Mouse (Mus musculus): Measurements from ENCODE around the gene Abca4.

The Abca4 gene

GRCm38 (mm10) chr3:122109461-122109860 lies 65.2 kb downstream of the Abca4 start:
- DNase-seq (ENCODE audit: low spot score), result no peak

DNA sequence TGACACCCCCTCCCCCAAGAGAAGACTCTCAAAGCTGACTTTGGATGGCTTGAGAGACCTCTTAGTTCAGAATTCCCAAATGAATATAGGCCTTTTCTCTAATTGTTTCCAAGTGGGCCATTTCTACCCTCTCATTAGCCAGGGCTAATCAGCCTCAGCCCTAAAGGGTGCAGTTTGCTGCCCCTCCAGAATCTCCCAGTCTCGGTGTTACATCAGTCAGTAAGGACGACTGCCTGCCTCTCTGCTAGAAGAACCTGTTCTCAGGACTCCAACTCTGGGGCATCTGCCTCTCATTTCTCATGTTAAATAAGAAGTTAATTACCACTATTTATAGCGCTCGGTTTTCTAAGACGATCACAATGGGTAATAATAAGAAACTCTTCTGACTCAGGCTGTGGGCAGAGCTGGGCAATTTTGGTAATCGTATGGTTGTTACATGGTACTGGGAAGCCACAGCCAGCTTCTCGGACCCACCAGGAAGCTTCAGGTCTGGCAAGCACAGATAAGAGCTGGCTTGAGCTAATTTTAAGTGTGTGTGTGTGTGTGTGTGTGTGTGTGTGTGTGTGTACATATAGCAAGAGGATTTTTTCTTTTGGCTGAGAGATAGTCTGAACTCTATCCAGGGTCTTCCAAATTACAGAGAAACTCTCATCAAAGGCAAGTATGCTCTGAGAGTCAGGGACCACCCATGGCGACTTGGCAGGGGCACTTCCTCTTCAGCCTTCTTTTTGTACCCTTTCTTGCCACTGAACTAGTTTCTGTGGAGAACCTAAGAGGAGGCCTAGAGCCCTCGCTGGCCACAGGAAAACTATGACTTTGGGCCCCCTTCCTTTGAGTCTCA lies 67.1 kb downstream of the Abca4 start:
- no peak for DNase-seq (ENCODE audit: low spot score)

DNA sequence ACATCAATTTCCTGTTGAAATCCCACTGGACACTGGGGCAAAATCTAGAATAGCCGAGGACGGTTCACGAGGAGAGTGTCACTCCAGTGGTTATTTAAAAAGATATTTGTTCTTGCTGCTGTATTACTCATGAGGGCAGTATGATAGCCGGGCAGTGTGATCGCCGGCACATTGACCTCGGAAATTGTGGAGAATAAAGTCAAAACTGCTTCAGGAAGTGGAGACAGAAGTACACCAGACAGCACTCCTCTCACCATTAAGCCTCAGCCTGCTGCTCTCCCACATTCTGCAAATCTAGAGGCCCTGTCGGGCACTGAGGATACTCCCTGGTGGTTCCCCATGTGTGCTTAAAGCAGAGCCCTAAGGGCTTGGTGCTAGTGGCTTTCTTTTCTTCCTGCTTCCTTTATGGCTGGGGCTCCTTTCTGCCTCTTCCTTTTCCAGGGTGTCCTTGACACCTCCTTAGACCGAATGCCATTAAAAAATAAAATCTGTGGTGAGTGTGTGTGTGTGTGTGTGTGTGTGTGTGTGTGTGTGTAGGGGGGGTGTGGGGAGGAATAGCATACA lies 74.5 kb downstream of the Abca4 start:
- DNase-seq (ENCODE audit: low spot score), result no peak

- no peak for DNase-seq (ENCODE audit: low spot score)
These were observed 75.5 kb downstream of the Abca4 start for GRCm38 (mm10) chr3:122119733-122120132.

DNA sequence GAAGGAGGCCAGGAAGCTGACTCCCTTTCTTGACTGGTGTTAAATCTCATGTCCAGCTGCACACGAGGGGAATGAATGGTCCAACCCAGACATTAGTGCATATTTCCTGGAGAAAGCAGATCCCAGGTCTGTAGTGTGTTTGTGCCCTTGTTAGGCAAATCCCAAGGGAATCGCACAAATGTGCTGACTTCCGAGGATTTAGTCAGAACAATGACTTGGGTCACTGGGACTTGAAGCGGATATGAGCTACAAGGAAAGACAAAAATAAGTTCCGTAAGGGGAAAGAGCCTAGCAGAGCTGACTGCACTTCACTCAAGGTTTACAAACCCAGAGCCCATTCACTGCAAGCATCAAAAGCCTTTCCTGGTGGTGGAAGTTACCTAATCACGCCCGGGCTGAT lies 76.0 kb downstream of the Abca4 start:
- no peak for DNase-seq (ENCODE audit: low spot score)

DNA sequence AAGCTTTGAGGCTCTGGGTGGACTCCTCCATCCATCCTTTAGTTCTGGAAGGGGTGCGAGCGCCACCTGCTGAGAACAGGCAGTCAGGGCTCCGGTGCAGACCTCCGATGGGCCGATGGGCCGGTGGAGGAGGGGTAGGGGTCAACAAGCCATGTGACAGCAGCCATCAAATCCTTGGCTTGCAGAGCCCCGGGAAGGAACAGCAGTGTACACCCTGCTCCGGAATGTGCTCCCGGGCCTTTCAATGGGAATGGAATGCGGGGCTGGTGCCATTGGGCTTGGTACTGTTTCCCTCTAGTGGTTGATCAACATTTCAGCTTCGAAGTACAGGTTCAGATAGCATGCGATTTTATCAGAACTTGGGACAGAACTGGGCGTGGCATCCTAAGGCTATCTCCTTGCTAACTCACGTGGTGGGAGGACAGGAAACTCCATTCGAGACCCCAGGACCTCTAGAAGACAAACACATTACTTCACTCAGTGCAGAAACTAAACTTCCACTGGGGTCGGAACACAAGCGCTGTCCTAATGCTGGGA lies 78.0 kb downstream of the Abca4 start:
- peak; percentile 64 for DNase-seq (ENCODE audit: low spot score)

DNA sequence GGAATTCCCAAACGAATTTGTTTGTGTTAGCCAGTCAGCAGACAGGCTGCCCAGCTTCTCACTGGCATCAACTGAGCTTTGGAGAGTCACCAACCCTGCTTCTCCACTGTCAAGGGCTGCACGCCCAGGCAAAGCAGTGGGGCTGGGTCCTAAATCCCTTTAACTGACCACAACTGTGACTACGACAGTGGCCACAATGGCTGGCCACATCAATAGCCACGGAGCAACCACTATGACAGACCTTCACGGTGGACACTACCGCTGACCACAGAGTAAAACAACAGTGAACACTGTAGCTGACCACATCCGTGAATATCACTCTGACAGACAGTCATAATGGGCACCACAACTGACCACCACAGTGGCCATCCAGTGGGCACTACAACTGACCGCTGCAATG lies 78.6 kb downstream of the Abca4 start:
- no peak for DNase-seq (ENCODE audit: low spot score)

- no peak for DNase-seq (ENCODE audit: low spot score)
These were observed 84.8 kb downstream of the Abca4 start for GRCm38 (mm10) chr3:122128999-122129493.

DNA sequence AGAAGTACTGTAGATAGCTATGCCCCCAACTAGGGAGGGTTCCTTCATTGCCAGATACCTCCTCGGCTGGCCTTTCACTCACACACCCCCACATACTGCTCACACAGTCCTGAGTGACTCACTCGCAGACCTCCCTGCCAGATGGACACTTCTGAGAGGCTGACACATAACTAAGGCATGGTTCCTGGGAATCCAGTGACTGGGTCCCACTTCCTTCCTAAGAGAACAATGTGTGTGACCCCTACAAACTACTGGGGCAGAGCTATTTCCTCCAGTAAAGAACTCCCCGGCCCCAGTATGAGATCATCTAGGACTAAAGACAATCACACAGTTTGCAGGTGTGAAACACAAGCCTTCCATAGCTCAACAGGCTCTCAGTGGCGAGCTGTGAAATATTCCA lies 86.5 kb downstream of the Abca4 start:
- DNase-seq (ENCODE audit: low spot score), result no peak

DNA sequence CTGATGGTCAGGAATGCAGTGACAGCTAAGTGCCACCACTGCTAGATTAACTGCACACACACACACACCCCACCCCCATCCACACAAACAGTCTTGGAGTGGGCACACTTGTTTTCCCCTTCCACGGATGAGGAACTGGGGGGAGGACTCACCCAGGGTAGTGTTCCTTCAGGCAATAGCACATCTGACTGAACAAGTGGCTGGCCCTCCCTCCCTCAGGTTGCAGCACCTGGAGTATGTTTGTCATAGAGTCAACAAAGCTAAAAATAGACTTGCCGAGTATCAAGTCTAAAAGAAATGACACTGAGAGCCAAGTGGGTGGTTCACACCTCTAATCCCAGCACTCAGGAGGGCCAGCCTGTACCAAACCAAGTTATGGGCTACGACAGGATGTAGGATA lies 87.4 kb downstream of the Abca4 start:
- DNase-seq (ENCODE audit: low spot score), result no peak

GRCm38 (mm10) chr3:122133255-122133654 lies 89.0 kb downstream of the Abca4 start:
- DNase-seq (ENCODE audit: low spot score), result no peak

GRCm38 (mm10) chr3:122133840-122134239 lies 89.6 kb downstream of the Abca4 start:
- no peak for DNase-seq (ENCODE audit: low spot score)

GRCm38 (mm10) chr3:122140589-122141400 lies 96.6 kb downstream of the Abca4 start:
- DNase-seq (ENCODE audit: low spot score), result no peak

DNA sequence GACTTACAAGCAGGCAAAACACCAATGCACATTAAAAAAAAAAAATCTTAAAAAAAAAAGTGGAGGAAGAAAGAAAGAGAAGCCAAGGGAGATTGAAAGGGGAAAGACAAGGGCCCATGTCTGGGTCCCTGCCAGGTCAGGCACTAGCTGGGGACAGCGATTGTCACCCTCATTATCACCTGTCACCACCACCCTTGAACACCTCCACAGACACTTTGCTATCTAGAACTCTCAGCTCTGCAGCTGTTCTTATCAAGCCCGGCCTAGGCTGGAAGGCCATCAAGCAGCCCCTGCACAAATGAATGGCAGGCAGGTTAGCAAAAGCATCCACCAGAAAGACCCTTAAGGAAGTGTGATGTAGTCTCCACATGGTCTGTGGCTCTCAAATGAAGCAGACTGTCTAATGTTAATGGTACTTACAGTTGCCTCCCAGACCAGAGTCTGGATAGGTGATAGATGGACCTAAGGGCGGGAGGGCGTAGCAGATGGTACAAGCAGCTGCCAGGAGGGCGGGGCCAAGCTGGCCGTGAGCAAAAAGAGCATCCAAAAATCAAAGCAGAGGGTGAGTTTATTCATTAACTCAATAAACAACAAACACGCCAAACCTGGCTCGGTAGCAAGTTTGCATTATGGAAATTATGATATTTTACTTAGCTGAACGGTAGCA lies 98.1 kb downstream of the Abca4 start:
- DNase-seq (ENCODE audit: low spot score), result no peak

- no peak for DNase-seq (ENCODE audit: low spot score)
These were observed 99.2 kb downstream of the Abca4 start for GRCm38 (mm10) chr3:122143432-122143831.

GRCm38 (mm10) chr3:122145430-122145829 lies 101.2 kb downstream of the Abca4 start:
- DNase-seq (ENCODE audit: low spot score), result no peak

DNA sequence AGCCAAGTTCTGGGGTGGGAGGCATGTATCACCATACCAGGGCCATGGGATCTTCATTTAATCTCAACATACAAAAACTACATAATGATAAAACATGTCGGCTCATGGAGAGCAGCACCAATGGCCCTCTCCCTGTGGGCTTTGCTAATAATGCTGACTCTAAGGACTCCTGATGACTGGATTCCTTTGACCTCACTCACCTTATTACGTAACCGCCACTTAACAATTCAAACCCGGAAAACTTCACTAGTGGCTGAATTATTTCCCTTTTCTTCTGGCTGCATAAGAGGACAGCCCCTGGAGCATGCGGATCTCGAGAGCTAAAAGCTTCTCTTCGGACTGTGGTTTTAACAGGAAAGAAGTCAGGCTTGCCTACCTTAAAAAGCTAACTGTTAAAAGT lies 106.6 kb downstream of the Abca4 start:
- no peak for DNase-seq (ENCODE audit: low spot score)

GRCm38 (mm10) chr3:122152431-122152830 lies 108.2 kb downstream of the Abca4 start:
- DNase-seq (ENCODE audit: low spot score), result no peak

- DNase-seq (ENCODE audit: low spot score), result no peak
These were observed 109.8 kb downstream of the Abca4 start for GRCm38 (mm10) chr3:122154080-122154479.

DNA sequence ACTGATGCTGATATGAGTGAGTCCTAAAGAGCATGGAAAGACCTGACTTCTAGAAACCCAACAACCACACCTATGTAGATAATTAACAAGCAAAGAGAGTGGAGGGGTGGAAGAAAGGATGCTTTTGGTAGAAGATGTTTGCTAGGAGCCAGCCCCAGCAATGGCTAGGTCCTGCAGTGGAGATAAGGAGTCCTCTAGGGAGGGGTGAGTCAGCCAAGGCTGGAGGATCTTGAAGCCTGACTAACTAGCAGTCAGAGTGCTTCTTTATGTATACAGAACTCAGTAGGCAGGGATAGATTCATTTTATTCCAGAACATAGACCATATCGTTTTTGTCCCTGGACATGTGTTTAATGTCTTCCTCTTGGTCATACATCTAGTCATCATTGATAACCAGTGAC lies 115.2 kb downstream of the Abca4 start:
- DNase-seq (ENCODE audit: low spot score), result no peak

DNA sequence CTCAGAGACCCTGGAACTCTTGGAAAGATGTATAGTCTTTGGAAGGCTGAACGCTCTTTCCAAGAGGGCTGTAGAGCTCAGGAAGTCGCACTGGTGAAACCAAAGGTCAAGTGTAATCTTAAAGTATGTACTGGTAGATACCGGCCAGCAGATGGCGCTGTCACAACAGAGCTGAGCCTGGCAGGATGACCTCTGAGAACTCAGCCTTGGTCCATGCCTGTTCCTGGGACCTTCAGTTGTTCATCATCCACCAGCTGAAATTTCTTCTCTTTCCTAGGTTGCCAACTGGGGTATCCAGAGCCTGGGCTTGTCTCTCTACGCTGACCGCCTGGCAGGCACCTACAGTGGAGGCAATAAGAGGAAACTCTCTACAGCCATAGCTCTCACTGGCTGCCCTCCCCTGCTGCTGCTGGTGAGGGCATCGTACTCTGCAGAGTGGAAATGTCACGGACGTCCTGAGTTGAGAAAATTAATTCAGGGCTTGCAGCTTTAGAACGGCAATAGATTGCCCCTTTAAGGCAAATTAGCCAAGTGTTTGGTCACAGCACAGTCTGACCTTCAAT lies 125.5 kb downstream of the Abca4 start:
- DNase-seq (ENCODE audit: low spot score), result no peak
